Mouse (Mus musculus) frontal cortex, postnatal 14 days (tissue): ENCODE measurements around the gene Nfam1.
"Not testable (repeated sequence)": the region's sequence is repeated elsewhere in the genome, so short reads cannot be mapped to it uniquely, and the experiment has no call there.

Experiments
- DNase-seq, 2 experiments: peaks; one replicate each; pipeline ENCODE4 v3.0.0; 2022; ENCODE audit warnings: low spot score in 2 of 2

The Nfam1 gene

GRCm38 (mm10) chr15:83032981-83033541 is at the start of gene Nfam1:
TSS of gene Nfam1 (minus strand) at chr15:83033306.
- no peak for DNase-seq

- DNase-seq: no peak
These were observed 42.8 kb upstream of the Nfam1 start for GRCm38 (mm10) chr15:83075607-83076525.

GRCm38 (mm10) chr15:83074179-83074578 is 41.1 kb upstream of the Nfam1 start:
- DNase-seq: no peak

GRCm38 (mm10) chr15:83071752-83072151 is 38.6 kb upstream of the Nfam1 start:
- DNase-seq: no peak

- DNase-seq: no peak
These were observed 37.8 kb upstream of the Nfam1 start for GRCm38 (mm10) chr15:83070942-83071341.

GRCm38 (mm10) chr15:83068270-83068669 is 35.2 kb upstream of the Nfam1 start:
- no peak for DNase-seq

GRCm38 (mm10) chr15:83065543-83065942 is 32.4 kb upstream of the Nfam1 start:
- DNase-seq: peak in 1 of 2 experiments; percentile 49

- not testable (repeated sequence) for DNase-seq
These were observed 29.5 kb upstream of the Nfam1 start for GRCm38 (mm10) chr15:83062582-83062981.

- no peak for DNase-seq
These were observed 28.6 kb upstream of the Nfam1 start for GRCm38 (mm10) chr15:83061689-83062088.

GRCm38 (mm10) chr15:83059233-83059660 is 26.1 kb upstream of the Nfam1 start:
- DNase-seq: no peak

GRCm38 (mm10) chr15:83057533-83057932 is 24.4 kb upstream of the Nfam1 start:
- no peak for DNase-seq

- peak; percentile 54 to 61 for DNase-seq
These were observed 23.4 kb upstream of the Nfam1 start for GRCm38 (mm10) chr15:83056378-83057083.

GRCm38 (mm10) chr15:83055569-83055968 is 22.5 kb upstream of the Nfam1 start:
- DNase-seq: no peak

GRCm38 (mm10) chr15:83053261-83053660 is 20.2 kb upstream of the Nfam1 start:
- no peak for DNase-seq

GRCm38 (mm10) chr15:83052341-83053104 is 19.4 kb upstream of the Nfam1 start:
- no peak for DNase-seq

- DNase-seq: no peak
These were observed 13.6 kb upstream of the Nfam1 start for GRCm38 (mm10) chr15:83046730-83047129.

GRCm38 (mm10) chr15:83046308-83046707 is 13.2 kb upstream of the Nfam1 start:
- no peak for DNase-seq

- DNase-seq: not testable (repeated sequence)
These were observed 12.5 kb upstream of the Nfam1 start for GRCm38 (mm10) chr15:83045565-83045964.

- no peak for DNase-seq
These were observed 10.2 kb upstream of the Nfam1 start for GRCm38 (mm10) chr15:83043362-83043708.

GRCm38 (mm10) chr15:83042655-83043361 is 9.7 kb upstream of the Nfam1 start:
- no peak for DNase-seq

GRCm38 (mm10) chr15:83040156-83040555 is 7.0 kb upstream of the Nfam1 start:
- DNase-seq: no peak
